Mouse (Mus musculus): ENCODE results near the gene Hs6st1. TPM values are rescaled to one million over a fixed set of nuclear protein-coding genes. Genes with fewer than 3 reads are reported as not detected.
A peak's percentile ranks its signal among the peaks of the same experiment; 100 is the strongest.

Gene Hs6st1
- polyA plus RNA-seq, 1 experiment from 2014 or later = 7.5 TPM

- no peak overlapping the region for H3K9ac ChIP-seq
- no peaks in the 10 kb centered on the region for H3K9me3 ChIP-seq (replicated peaks)
- peaks cover 54% of the 10 kb centered on the region for H3K4me1 ChIP-seq
- no peak overlapping the region for H3K4me3 ChIP-seq (replicated peaks)
- H3K27ac ChIP-seq = no peak overlapping the region
- WGBS = 86% methylated on average over 4 of the region's 4 CpGs
- H3K36me3 ChIP-seq = peaks cover 54% of the 10 kb centered on the region
- H3K4me2 ChIP-seq = no peak overlapping the region
- peak; percentile 50 for ATAC-seq (replicated peaks; ENCODE audit: low FRiP score)
- H3K27me3 ChIP-seq = no peaks in the 10 kb centered on the region
Observed at GRCm38 (mm10) chr1:36090722-36091110, 22.5 kb downstream of the Hs6st1 start.

GRCm38 (mm10) chr1:36091246-36091645, 23.0 kb downstream of the Hs6st1 start:
- ATAC-seq (replicated peaks; ENCODE audit: low FRiP score) = peak; percentile 47
- Histone ChIP-seq H3K9me3 (replicated peaks) (no peaks in the 10 kb centered on the region), H3K27me3 (no peaks in the 10 kb centered on the region), H3K27ac (no peak overlapping the region), H3K4me3 (replicated peaks) (no peak overlapping the region), H3K36me3 (peaks cover 52% of the 10 kb centered on the region), H3K4me2 (no peak overlapping the region), H3K4me1 (peaks cover 59% of the 10 kb centered on the region), H3K9ac (no peak overlapping the region)
- WGBS = 78% methylated on average over 6 of the region's 6 CpGs

DNA sequence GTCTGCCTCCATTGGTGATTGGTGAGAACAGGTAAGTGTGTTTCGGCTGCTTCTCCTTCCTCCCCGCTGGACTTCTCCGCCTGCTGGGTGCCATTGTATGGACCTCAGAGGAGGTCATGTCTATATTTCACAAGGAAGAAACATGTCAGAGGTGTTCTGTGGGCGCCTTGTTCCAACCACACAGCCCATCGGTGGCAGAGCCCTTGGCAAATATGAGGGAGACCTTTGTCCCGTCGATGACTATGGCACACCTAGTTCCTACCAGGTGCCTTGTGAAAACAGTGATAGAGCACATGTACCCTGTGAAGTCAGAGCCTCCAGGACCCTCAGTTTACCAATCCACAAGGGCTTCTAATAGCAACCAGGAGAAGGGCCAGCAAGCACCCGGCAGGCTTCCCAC, 25.5 kb downstream of the Hs6st1 start:
- H3K4me3 ChIP-seq (replicated peaks) = no peak overlapping the region
- H3K4me1 ChIP-seq = peaks cover 42% of the 10 kb centered on the region
- H3K9me3 ChIP-seq (replicated peaks) = no peaks in the 10 kb centered on the region
- no peak for ATAC-seq (replicated peaks; ENCODE audit: low FRiP score)
- peaks cover 54% of the 10 kb centered on the region for H3K36me3 ChIP-seq
- no peak overlapping the region for H3K27ac ChIP-seq
- no peak overlapping the region for H3K4me2 ChIP-seq
- no peaks in the 10 kb centered on the region for H3K27me3 ChIP-seq
- no peak overlapping the region for H3K9ac ChIP-seq
- WGBS = 96% methylated on average over 8 of the region's 8 CpGs

- peak; percentile 67; the same call in 1 of the 2 replicates for ATAC-seq (replicated peaks; ENCODE audit: low FRiP score)
- Histone ChIP-seq H3K27ac (peak overlapping the region; percentile 48; the same call in 1 of the 2 replicates), H3K27me3 (no peaks in the 10 kb centered on the region), H3K36me3 (peaks cover 62% of the 10 kb centered on the region), H3K9me3 (replicated peaks) (no peaks in the 10 kb centered on the region), H3K4me1 (peaks cover 23% of the 10 kb centered on the region), H3K4me3 (replicated peaks) (no peak overlapping the region), H3K9ac (0 out of 2 replicates have a peak overlapping the region, but pooled peaks have one; percentile 21), H3K4me2 (no peak overlapping the region)
- WGBS = 77% methylated on average over 12 of the region's 12 CpGs
Observed at GRCm38 (mm10) chr1:36095423-36096272, 27.4 kb downstream of the Hs6st1 start.

DNA sequence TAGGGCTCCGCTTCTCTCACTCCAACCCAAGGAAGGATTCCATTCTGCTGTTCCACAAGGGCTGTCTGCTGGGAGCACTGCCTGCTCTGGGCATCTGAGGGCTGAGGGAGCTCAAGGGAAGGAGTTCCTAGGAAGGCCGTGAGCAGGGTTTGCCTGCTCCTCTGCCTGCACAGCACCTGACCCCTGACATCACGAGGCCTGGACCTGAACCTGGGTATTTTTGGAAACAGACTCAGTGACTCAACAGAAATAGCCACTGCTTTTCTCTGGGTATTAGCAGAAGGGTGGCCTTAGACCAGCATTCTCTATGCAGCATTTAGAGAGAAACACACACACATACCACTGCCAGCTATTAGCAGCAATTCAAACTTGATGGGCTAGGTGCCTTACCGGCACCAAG, 30.2 kb downstream of the Hs6st1 start:
- Histone ChIP-seq H3K9me3 (replicated peaks) (no peaks in the 10 kb centered on the region), H3K4me2 (no peak overlapping the region), H3K27me3 (no peaks in the 10 kb centered on the region), H3K4me1 (peaks cover 19% of the 10 kb centered on the region), H3K9ac (no peak overlapping the region), H3K36me3 (peaks cover 73% of the 10 kb centered on the region), H3K27ac (no peak overlapping the region), H3K4me3 (replicated peaks) (no peak overlapping the region)
- 93% methylated on average over 4 of the region's 4 CpGs for WGBS
- no peak for ATAC-seq (replicated peaks; ENCODE audit: low FRiP score)

GRCm38 (mm10) chr1:36100371-36100770, 32.2 kb downstream of the Hs6st1 start:
- Histone ChIP-seq H3K4me2 (no peak overlapping the region), H3K4me3 (replicated peaks) (no peak overlapping the region), H3K4me1 (peaks cover 17% of the 10 kb centered on the region), H3K27me3 (no peaks in the 10 kb centered on the region), H3K27ac (no peak overlapping the region), H3K36me3 (peaks cover 74% of the 10 kb centered on the region), H3K9ac (no peak overlapping the region), H3K9me3 (replicated peaks) (no peaks in the 10 kb centered on the region)
- ATAC-seq (replicated peaks; ENCODE audit: low FRiP score) = no peak
- WGBS = 88% methylated on average over 3 of the region's 3 CpGs

DNA sequence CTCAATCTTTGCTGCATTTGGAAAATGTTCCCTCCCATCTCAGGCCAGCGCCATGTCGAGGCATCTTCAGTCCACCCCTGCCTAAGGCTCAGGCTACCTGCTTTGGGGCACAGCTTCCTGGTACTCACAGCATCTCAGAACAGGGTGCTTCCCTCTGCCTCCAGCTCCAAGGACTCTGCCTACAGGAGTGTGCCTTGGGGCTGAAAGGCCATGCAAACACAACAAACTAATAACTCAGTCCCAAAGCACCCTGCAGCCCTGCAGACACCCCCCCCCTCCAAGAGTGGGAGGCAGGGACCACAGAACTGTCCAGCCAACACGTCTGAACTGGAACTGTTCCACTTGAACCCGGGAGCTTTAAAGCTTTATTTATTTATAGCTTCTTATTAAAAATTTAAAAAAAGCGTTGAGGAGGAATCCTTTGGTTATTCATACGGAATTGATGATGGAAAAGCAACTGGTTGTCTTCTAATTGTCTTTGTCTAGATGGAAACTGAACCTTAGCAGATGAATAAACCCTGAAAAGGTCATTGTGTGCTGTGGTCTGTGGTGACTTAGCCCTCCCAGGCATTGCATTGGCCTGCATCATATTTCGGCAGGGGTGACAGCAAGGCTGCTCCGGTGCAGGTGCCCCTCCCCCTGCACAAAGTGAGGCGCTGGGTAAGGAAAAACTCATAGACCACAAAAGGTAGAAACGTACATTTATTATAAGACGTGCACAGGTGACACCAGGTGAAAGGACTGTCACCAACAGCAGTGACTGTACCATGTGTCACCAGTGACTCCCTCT, 37.9 kb downstream of the Hs6st1 start:
- no peaks in the 10 kb centered on the region for H3K27me3 ChIP-seq
- no peak overlapping the region for H3K4me2 ChIP-seq
- H3K9ac ChIP-seq = no peak overlapping the region
- 63% methylated on average over 11 of the region's 11 CpGs for WGBS
- 0 out of 2 replicates have a peak, but pooled peaks cover 4% of the 10 kb centered on the region for H3K4me1 ChIP-seq
- ATAC-seq (replicated peaks; ENCODE audit: low FRiP score) = peak; percentile 61
- no peak overlapping the region for H3K4me3 ChIP-seq (replicated peaks)
- no peaks in the 10 kb centered on the region for H3K9me3 ChIP-seq (replicated peaks)
- 0 out of 2 replicates have a peak overlapping the region, but pooled peaks have one; percentile 4 for H3K27ac ChIP-seq
- H3K36me3 ChIP-seq = peaks cover 57% of the 10 kb centered on the region

DNA sequence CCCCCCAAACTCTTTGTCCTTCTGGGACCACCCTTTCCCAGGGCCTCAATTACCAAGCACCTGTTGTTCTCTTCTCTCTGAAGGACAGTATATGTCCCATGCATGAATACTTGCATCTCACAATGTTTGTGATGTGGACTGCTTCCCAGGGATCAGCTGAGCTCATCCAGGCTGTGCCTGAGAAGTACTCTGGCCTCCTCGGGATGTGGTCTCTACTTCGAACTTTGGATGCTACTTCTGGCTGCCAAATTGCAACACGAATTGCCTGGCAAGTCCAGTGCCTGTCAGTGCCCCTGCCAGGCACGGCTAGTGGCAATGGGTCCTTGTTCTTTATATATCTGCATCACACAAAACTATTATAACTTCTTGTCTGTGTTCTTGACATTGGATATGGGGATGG, 41.8 kb downstream of the Hs6st1 start:
- Histone ChIP-seq H3K27me3 (no peaks in the 10 kb centered on the region), H3K9me3 (replicated peaks) (no peaks in the 10 kb centered on the region), H3K4me1 (0 out of 2 replicates have a peak, but pooled peaks cover 4% of the 10 kb centered on the region), H3K36me3 (peaks cover 18% of the 10 kb centered on the region), H3K27ac (no peak overlapping the region), H3K4me2 (no peak overlapping the region), H3K4me3 (replicated peaks) (no peak overlapping the region), H3K9ac (no peak overlapping the region)
- 86% methylated on average over 4 of the region's 4 CpGs for WGBS
- ATAC-seq (replicated peaks; ENCODE audit: low FRiP score) = no peak

DNA sequence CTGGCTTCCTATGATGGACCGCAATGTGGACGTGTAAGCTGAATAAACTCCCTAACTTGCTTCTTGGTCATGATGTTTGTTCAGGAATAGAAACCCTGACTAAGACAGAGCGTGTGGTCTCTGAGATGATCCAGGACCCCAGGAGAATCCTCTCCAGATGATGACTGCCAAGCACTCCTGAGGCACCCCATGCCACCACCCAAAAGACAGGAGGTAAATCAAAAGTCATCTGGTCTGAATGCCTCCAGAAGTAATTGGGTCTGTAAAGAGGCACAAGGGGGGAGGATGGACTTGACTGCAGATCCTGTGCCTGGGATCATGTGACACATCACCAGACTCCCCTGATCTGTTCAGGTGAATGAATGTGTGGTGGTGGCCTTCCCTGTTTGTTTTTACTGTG, 44.5 kb downstream of the Hs6st1 start:
- Histone ChIP-seq H3K4me2 (no peak overlapping the region), H3K27me3 (no peaks in the 10 kb centered on the region), H3K27ac (no peak overlapping the region), H3K9ac (no peak overlapping the region), H3K4me3 (replicated peaks) (no peak overlapping the region), H3K4me1 (no peaks in the 10 kb centered on the region), H3K36me3 (no peaks in the 10 kb centered on the region), H3K9me3 (replicated peaks) (no peaks in the 10 kb centered on the region)
- peak; percentile 25; the same call in 1 of the 2 replicates for ATAC-seq (replicated peaks; ENCODE audit: low FRiP score)
- 72% methylated on average over 3 of the region's 3 CpGs for WGBS

DNA sequence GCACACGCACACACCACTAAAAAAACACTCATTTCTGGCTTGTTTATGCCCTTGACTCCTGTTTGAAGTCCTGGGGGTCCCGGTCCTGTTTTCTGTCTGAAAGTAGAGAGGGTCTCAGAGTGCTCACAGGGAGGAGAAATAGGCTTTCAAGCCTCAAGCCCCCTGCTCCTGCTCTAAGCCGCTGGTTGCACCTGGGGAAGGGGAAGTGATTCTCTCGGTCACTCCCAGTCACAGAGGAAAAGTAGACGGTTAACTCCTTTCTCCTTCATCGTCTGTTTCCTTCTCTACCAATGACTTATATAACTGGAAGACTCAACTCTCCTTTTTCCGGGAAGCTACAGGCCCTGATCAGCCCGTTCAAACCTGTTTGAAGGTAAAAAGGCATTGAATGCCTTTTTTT, 45.5 kb downstream of the Hs6st1 start:
- Histone ChIP-seq H3K36me3 (no peaks in the 10 kb centered on the region), H3K27ac (no peak overlapping the region), H3K27me3 (no peaks in the 10 kb centered on the region), H3K9me3 (replicated peaks) (no peaks in the 10 kb centered on the region), H3K9ac (no peak overlapping the region), H3K4me2 (no peak overlapping the region), H3K4me1 (no peaks in the 10 kb centered on the region), H3K4me3 (replicated peaks) (no peak overlapping the region)
- ATAC-seq (replicated peaks; ENCODE audit: low FRiP score) = no peak
- WGBS = 70% methylated on average over 8 of the region's 8 CpGs

GRCm38 (mm10) chr1:36114844-36115243, 46.6 kb downstream of the Hs6st1 start:
- H3K4me2 ChIP-seq = no peak overlapping the region
- H3K36me3 ChIP-seq = no peaks in the 10 kb centered on the region
- H3K9me3 ChIP-seq (replicated peaks) = no peaks in the 10 kb centered on the region
- H3K4me3 ChIP-seq (replicated peaks) = no peak overlapping the region
- 90% methylated on average over 3 of the region's 3 CpGs for WGBS
- no peak overlapping the region for H3K9ac ChIP-seq
- no peak for ATAC-seq (replicated peaks; ENCODE audit: low FRiP score)
- H3K4me1 ChIP-seq = no peaks in the 10 kb centered on the region
- no peak overlapping the region for H3K27ac ChIP-seq
- no peaks in the 10 kb centered on the region for H3K27me3 ChIP-seq

DNA sequence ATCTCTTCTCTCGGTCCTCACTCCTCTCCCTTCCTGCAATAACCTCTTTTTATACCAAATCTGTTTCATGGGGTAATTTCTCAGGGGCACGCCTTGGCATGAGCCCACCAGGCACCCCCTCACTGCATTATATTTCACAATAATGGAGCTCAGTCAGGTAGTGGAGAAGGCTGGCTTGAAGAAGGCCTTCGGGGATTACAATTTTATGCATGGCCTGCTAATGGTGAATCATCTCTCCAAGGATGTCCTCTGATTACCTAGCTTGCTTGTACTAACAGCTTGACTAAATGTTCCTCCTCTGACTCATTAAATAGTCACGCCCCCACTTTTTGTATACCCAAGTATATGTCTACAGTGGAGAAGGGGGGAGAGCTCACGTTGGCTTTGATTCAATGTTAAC, 48.3 kb downstream of the Hs6st1 start:
- WGBS = 80% methylated on average over 5 of the region's 5 CpGs
- Histone ChIP-seq H3K36me3 (no peaks in the 10 kb centered on the region), H3K27me3 (no peaks in the 10 kb centered on the region), H3K27ac (no peak overlapping the region), H3K4me3 (replicated peaks) (no peak overlapping the region), H3K4me2 (no peak overlapping the region), H3K4me1 (no peaks in the 10 kb centered on the region), H3K9ac (no peak overlapping the region), H3K9me3 (replicated peaks) (no peaks in the 10 kb centered on the region)
- no peak for ATAC-seq (replicated peaks; ENCODE audit: low FRiP score)
